Mouse (Mus musculus) CH12.LX (cell line): ENCODE data around the gene Mctp1.

Experiments
- CHD2 ChIP-seq: IDR thresholded peaks from 2 replicates; pipeline ENCODE4 v1.6.1; 2011; ENCODE audit warnings: low read length, improper control_type of control experiment
- CTCF ChIP-seq, 2 experiments: IDR thresholded peaks in 1 of 2; conservative IDR thresholded peaks in 1 of 2; 2 replicates each; pipeline ENCODE4 v1.5.1; 2011 to 2012; ENCODE audit warnings: low read depth in 2 of 2, low read length in 2 of 2, improper control_type of control experiment in 1 of 2, inconsistent platforms in 1 of 2, mild to moderate bottlenecking in 1 of 2, moderate library complexity in 1 of 2
- E2F4 ChIP-seq: IDR thresholded peaks from 2 replicates; pipeline ENCODE4 v1.6.1; 2011; ENCODE audit warnings: low read depth, low read length, improper control_type of control experiment; ENCODE audit not compliant: insufficient replicate concordance
- EP300 ChIP-seq: IDR thresholded peaks from 2 replicates; pipeline ENCODE4 v1.6.1; 2011; ENCODE audit warnings: low read length, improper control_type of control experiment
- MAFK ChIP-seq: IDR thresholded peaks from 2 replicates; pipeline ENCODE4 v1.6.1; 2011; ENCODE audit warnings: low read length, improper control_type of control experiment; ENCODE audit not compliant: insufficient replicate concordance
- MAX ChIP-seq: IDR thresholded peaks from 2 replicates; pipeline ENCODE4 v1.6.1; 2011; ENCODE audit warnings: low read length, improper control_type of control experiment
- POLR2A ChIP-seq: IDR thresholded peaks from 2 replicates; pipeline ENCODE4 v1.6.1; 2011; ENCODE audit warnings: low read depth, mild to moderate bottlenecking, improper control_type of control experiment, low read length
- POLR2AphosphoS2 ChIP-seq: IDR thresholded peaks from 2 replicates; pipeline ENCODE4 v1.6.1; 2011; ENCODE audit warnings: low read depth, low read length, improper control_type of control experiment
- UBTF ChIP-seq: IDR thresholded peaks from 2 replicates; pipeline ENCODE4 v1.6.1; 2012; ENCODE audit warnings: low read depth, mild to moderate bottlenecking, inconsistent platforms, low read length, improper control_type of control experiment, moderate library complexity
- USF1 ChIP-seq: IDR thresholded peaks from 2 replicates; pipeline ENCODE4 v1.6.1; 2014; ENCODE audit warnings: low read depth, mild to moderate bottlenecking, inconsistent platforms, low read length, improper control_type of control experiment
- USF2 ChIP-seq: conservative IDR thresholded peaks from 2 replicates; pipeline ENCODE4 v1.6.1; 2011; ENCODE audit warnings: low read depth, low read length, improper control_type of control experiment

- TF ChIP-seq CHD2 (no peak), E2F4 (no peak), CTCF (conservative IDR thresholded peaks at IDR 0.05 in 1 of 2, IDR thresholded peaks at IDR 0.05 in 1 of 2; ENCODE audit: low read depth in 2 of 2, low read length in 2 of 2) (no peak), POLR2A (no peak), POLR2AphosphoS2 (no peak), EP300 (no peak), UBTF (no peak), USF1 (no peak), MAX (no peak), MAFK (no peak), USF2 (no peak)
Observed at GRCm38 (mm10) chr13:76802926-76803325, 418.6 kb downstream of the Mctp1 start.
